Mouse (Mus musculus) heart, postnatal 0 days (tissue): ENCODE measurements at regions not wholly inside any gene's neighbourhood (a gene's known extent, or its start where the extent isn't known, plus 50 kb on each side); places are given as distances from the start of the nearest gene placed in this dataset.

Source experiments
- ATAC-seq: fragments of 200-750 bp; cut with Nextera tagmentation; 2 replicates; pipeline ENCODE4 v1.8.0; 2017; ENCODE audit warnings: low read depth, moderate number of reproducible peaks, moderate library complexity; ENCODE audit not compliant: insufficient read depth
- DNase-seq: peaks from one replicate; pipeline ENCODE4 v3.0.0-alpha.2; 2016; ENCODE audit warnings: low spot score
- H3K27ac ChIP-seq: fragments of 300-500 bp; sonication (generic); 2 replicates; pipeline ENCODE4 v1.5.1; 2014; ENCODE audit warnings: low read depth, mild to moderate bottlenecking
- H3K27me3 ChIP-seq: fragments of 300-500 bp; sonication (generic); 2 replicates; pipeline ENCODE4 v1.6.1; 2014; ENCODE audit warnings: low read length, mixed read lengths; ENCODE audit not compliant: control insufficient read depth, insufficient read depth
- H3K36me3 ChIP-seq: fragments of 300-500 bp; sonication (generic); replicated peaks from 2 replicates; pipeline ENCODE4 v1.6.1; 2014; ENCODE audit warnings: low read length, mixed read lengths; ENCODE audit not compliant: control insufficient read depth, insufficient read depth
- H3K4me1 ChIP-seq: fragments of 300-500 bp; sonication (generic); 2 replicates; pipeline ENCODE4 v1.6.1; 2014; ENCODE audit warnings: antibody characterized with exemption; ENCODE audit not compliant: control insufficient read depth, insufficient read depth
- H3K4me2 ChIP-seq: fragments of 300-500 bp; sonication (generic); 2 replicates; pipeline ENCODE4 v1.6.1; 2014; ENCODE audit warnings: low read depth, mild to moderate bottlenecking, low read length, moderate library complexity
- H3K4me3 ChIP-seq: fragments of 300-500 bp; sonication (generic); 2 replicates; pipeline ENCODE4 v1.5.1; 2014; ENCODE audit warnings: low read depth, low read length
- H3K9ac ChIP-seq: fragments of 300-500 bp; sonication (generic); replicated peaks from 2 replicates; pipeline ENCODE4 v1.6.1; 2014; ENCODE audit warnings: low read depth, low read length, mixed read lengths
- H3K9me3 ChIP-seq: fragments of 300-500 bp; sonication (generic); replicated peaks from 2 replicates; pipeline ENCODE4 v1.6.1; 2016; ENCODE audit warnings: low read length; ENCODE audit not compliant: control insufficient read depth
- CTCF ChIP-seq: IDR thresholded peaks from 2 replicates; pipeline ENCODE4 v1.5.1; 2016; ENCODE audit warnings: antibody characterized with exemption, control low read depth, low read depth
- EP300 ChIP-seq: IDR thresholded peaks from 2 replicates; pipeline ENCODE4 v1.6.1; 2016; ENCODE audit warnings: antibody characterized with exemption, low read depth
- WGBS: fragments of 180-500 bp; shearing (Covaris S2); extraction: QIAGEN DNeasy Blood & Tissue Kit; methylation state at CpG from one replicate; pipeline ENCODE4 v1.1.7; 2014; 5-methylcytosine and 5-hydroxymethylcytosine counted together

DNA sequence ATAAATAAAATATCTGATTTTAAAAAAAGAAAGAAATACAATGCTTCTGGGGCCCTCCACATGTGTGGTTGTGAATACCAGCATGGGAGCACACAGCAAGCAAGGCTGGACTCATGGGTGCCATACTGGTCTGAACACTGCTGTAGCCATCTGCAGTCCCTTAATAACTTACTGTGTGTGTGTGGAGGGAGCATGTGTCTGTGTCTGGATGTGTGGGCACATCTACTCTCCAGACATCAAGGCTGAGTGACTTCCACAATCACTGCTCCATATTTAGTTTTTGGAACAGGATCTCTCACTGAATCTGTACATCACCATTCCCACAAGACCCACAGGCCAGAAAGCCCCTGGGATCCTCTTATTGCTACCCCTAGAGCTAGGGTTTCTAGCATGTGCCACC, 118.9 kb downstream of the Cyp26b1 start:
- Histone ChIP-seq H3K9me3 (no peaks in the 10 kb centered on the region), H3K27ac (no peak overlapping the region), H3K27me3 (no peaks in the 10 kb centered on the region), H3K9ac (no peak overlapping the region), H3K4me1 (no peaks in the 10 kb centered on the region), H3K4me2 (no peak overlapping the region), H3K4me3 (no peak overlapping the region), H3K36me3 (no peaks in the 10 kb centered on the region)
- DNase-seq = no peak
- ATAC-seq = no peak
- TF ChIP-seq CTCF = no peak
- no peak for TF ChIP-seq EP300

DNA sequence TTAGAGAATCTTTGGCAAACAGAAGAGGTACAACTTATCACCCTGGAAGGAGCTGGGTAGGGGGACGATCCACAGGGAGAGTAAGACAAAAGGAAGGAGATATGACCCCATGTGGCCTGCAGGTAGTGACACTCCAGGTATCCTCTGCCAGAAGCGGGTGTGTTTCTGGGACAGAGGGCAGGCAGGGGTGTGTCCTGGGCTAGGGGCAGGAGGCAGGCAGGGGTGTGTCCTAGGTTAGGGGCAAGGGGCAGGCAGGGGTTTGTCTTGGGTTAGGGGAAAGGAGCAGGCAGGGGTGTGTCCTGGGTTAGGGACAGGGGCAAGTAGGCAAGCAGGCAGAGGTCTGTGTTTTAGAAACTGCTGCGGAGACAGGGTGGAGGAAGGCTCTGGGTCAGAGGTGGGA, 120.5 kb downstream of the Cyp26b1 start:
- no peak overlapping the region for H3K27ac ChIP-seq
- H3K4me1 ChIP-seq = no peaks in the 10 kb centered on the region
- DNase-seq (no peak), ATAC-seq (no peak)
- no peak overlapping the region for H3K4me2 ChIP-seq
- TF ChIP-seq EP300 = no peak
- TF ChIP-seq CTCF = no peak
- H3K27me3 ChIP-seq = no peaks in the 10 kb centered on the region
- no peaks in the 10 kb centered on the region for H3K9me3 ChIP-seq
- 71% methylated on average over 3 of the region's 3 CpGs for WGBS
- H3K9ac ChIP-seq = no peak overlapping the region
- H3K4me3 ChIP-seq = no peak overlapping the region
- no peaks in the 10 kb centered on the region for H3K36me3 ChIP-seq

DNA sequence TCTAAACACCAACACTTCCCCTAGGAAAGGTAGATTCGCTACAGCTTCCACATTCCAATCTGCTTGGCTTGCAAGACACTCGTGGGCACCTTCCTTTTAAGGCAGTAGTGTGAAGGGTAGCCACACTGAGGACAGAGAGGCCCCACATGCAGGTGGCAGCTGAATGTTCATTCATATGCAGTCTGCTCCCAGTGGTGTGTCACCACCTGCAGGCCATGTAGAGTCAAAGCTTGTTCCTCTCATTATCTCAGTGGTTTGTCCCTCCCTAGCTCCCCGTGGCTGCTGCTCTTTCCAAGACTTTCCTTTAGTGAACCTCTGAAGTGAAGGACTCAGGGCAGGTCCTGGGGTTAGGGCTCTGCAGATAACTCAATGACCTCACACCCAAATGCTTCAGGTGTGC, 121.4 kb downstream of the Cyp26b1 start:
- 20% methylated on average over 3 of the region's 3 CpGs for WGBS
- H3K27ac ChIP-seq = no peak overlapping the region
- H3K9ac ChIP-seq = no peak overlapping the region
- TF ChIP-seq CTCF = peak; percentile 49
- TF ChIP-seq EP300 = no peak
- no peak for DNase-seq
- H3K36me3 ChIP-seq = no peaks in the 10 kb centered on the region
- no peaks in the 10 kb centered on the region for H3K4me1 ChIP-seq
- H3K9me3 ChIP-seq = no peaks in the 10 kb centered on the region
- no peaks in the 10 kb centered on the region for H3K27me3 ChIP-seq
- H3K4me3 ChIP-seq = no peak overlapping the region
- no peak overlapping the region for H3K4me2 ChIP-seq
- ATAC-seq = no peak

DNA sequence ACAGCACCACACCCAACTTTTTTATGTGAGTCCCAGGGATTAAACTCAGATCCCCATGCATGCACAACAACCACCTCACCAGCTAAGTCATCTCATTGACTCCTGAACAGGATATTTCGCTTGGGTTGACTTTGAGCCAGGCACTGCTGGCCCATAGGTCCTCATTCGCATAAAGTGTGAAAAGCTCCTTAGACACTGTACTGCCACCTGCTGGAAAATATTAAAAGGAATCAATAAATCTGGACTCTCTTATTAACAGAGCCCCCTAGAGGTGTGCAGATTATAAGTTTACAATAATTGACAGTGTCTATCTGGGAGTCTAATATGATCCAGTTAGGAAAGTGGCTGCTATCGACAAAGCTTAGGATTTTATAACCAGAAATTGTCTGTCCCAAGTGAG, 126.4 kb downstream of the Cyp26b1 start:
- TF ChIP-seq EP300 = no peak
- Histone ChIP-seq H3K4me3 (no peak overlapping the region), H3K27me3 (no peaks in the 10 kb centered on the region), H3K4me2 (no peak overlapping the region), H3K9ac (no peak overlapping the region), H3K27ac (no peak overlapping the region), H3K36me3 (no peaks in the 10 kb centered on the region), H3K4me1 (no peaks in the 10 kb centered on the region), H3K9me3 (no peaks in the 10 kb centered on the region)
- DNase-seq (no peak), ATAC-seq (no peak)
- WGBS = 87% methylated on average over 3 of the region's 3 CpGs

DNA sequence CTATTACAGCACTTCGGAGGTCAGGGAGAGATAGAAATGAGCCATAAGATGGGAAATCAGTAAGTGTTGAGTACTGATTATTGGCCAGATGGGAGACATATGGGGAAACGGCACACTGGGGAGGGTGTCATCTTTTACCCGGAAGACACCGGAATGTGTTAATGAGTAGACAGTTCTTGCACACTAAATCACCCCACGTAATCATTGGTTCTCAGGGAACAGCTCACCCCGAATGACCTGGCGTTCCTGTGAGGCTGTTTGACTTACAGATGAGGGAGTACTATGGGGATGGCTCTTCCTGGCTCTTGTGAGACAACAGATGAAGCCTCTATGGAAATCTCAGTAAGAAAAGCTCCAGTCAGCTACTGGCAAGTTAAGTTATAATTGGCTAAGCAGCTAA, 127.5 kb downstream of the Cyp26b1 start:
- H3K4me1 ChIP-seq = no peaks in the 10 kb centered on the region
- H3K36me3 ChIP-seq = no peaks in the 10 kb centered on the region
- no peak for DNase-seq
- H3K27ac ChIP-seq = no peak overlapping the region
- no peak for ATAC-seq
- H3K4me2 ChIP-seq = no peak overlapping the region
- no peak overlapping the region for H3K9ac ChIP-seq
- 76% methylated on average over 7 of the region's 7 CpGs for WGBS
- TF ChIP-seq CTCF = no peak
- TF ChIP-seq EP300 = no peak
- no peaks in the 10 kb centered on the region for H3K27me3 ChIP-seq
- no peak overlapping the region for H3K4me3 ChIP-seq
- H3K9me3 ChIP-seq = no peaks in the 10 kb centered on the region

DNA sequence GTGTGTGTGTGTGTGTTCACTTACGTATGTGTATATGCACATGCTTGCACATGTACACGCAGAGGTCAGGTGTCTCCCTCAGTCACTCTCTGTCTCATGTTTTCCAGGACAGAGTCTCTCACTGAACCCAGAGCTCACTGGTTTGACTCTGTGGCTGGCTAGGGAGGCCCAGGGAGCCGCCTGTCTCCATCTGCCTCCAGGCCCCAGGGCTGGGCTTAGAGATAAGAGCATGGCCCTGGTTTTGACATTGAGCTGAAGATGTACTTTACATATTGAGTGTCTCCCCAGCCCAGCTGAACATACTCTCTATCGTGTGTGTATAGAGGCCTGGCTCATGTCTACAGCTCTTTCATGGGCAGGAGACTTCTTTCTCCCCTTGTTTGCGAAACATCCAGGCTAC, 128.1 kb downstream of the Cyp26b1 start:
- ATAC-seq = no peak
- Histone ChIP-seq H3K27ac (no peak overlapping the region), H3K9me3 (no peaks in the 10 kb centered on the region), H3K27me3 (no peaks in the 10 kb centered on the region), H3K36me3 (no peaks in the 10 kb centered on the region), H3K4me2 (no peak overlapping the region), H3K4me1 (no peaks in the 10 kb centered on the region), H3K4me3 (no peak overlapping the region), H3K9ac (no peak overlapping the region)
- no peak for DNase-seq
- TF ChIP-seq EP300 (no peak), CTCF (no peak)
- 67% methylated on average over 5 of the region's 5 CpGs for WGBS
